Mouse (Mus musculus): ENCODE results near the gene Khsrp.

DNA sequence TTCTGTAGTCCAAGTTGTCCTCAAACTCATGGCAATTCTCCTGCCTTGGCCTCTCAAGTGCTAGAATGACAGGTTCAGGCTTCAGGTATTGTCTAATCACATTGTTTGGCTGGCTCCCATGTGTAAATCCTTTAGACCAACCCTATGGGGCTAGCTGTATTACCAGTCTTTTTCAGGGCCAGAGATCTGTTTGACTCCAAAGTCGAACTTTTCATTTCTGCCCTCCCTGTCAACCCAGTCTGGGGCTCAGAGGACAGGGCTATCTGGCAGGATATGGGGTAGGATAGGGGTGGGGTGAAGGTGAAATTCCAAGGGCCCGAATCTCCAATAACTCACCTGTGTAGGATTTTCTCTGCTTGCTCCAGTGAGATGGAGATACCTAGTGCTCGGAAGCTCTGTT is 24.9 kb upstream of the Khsrp start:
- TF ChIP-seq CTCF (IDR thresholded peaks at IDR 0.05) (no peak), POLR2A (IDR thresholded peaks at IDR 0.05; ENCODE audit: insufficient read depth, low read depth, low read length) (no peak)

Data from heart, adult 2 months (tissue).